Mouse (Mus musculus): ENCODE measurements around the gene Pafah2. TPM values are rescaled to one million over a fixed set of nuclear protein-coding genes. Genes with fewer than 3 reads are reported as not detected.

Pafah2 gene
- polyA plus RNA-seq, 1 experiment from 2014 or later, result 10.7 TPM

DNA sequence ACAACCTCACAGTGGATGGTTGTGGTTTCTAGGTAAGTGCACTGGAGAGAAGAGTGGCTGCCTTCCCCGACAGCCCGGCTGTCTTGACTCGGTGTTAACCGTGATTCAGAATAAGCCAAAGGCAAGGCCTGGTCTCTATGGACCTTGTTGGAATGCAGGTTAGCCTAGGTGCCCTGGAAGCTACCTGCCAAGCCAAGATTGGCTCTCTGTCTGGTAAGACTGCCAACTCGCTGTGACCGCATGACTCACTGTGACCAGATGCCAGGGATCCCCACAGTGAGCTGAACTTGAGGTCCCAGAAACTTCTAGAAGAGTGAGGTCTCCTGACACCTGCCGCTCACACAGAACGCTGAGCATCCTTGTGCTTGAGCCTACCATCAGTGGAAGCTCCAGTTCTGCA is 80.8 kb downstream of the Pafah2 start:
- peaks cover 50% of the 10 kb centered on the region for H3K36me3 ChIP-seq
- H3K27me3 ChIP-seq (replicated peaks), result no peaks in the 10 kb centered on the region
- no peak overlapping the region for H3K27ac ChIP-seq (ENCODE audit: poor library complexity, severe bottlenecking)
- H3K9me3 ChIP-seq (replicated peaks), result no peaks in the 10 kb centered on the region
- no peak overlapping the region for H3K9ac ChIP-seq
- no peak for ATAC-seq (ENCODE audit: insufficient number of reproducible peaks, low FRiP score)
- H3K4me3 ChIP-seq, result no peak overlapping the region
- no peak overlapping the region for H3K4me2 ChIP-seq
- 92% methylated on average over 8 of the region's 8 CpGs for WGBS
- no peaks in the 10 kb centered on the region for H3K4me1 ChIP-seq (replicated peaks)

Small RNA genes lying within 50 kb of the gene (microRNA-seq; reads per million reads assigned to microRNA genes)
- 0.94 reads per million for gene Gm23634

Other genes starting within 250 kb of the Pafah2 start
- gene Cep85, start 209.2 kb upstream of the Pafah2 start, polyA plus RNA-seq (2016; fragmentation: Nextera tagmentation; extraction: Ambion mirVana), result 29.5 and 30.1 TPM in 2 replicates
- gene Gm7534, start 193.3 kb upstream of the Pafah2 start, polyA plus RNA-seq (2016; fragmentation: Nextera tagmentation; extraction: Ambion mirVana), result not detected in 2 replicates
- not detected in 2 replicates for gene Catsper4, start 168.9 kb upstream of the Pafah2 start, polyA plus RNA-seq (2016; fragmentation: Nextera tagmentation; extraction: Ambion mirVana)
- 0.61 and 1.4 TPM in 2 replicates for gene Cnksr1, start 157.9 kb upstream of the Pafah2 start, polyA plus RNA-seq (2016; fragmentation: Nextera tagmentation; extraction: Ambion mirVana)
- 0.23 and 0.51 TPM in 2 replicates for gene E130218I03Rik, start 152.7 kb upstream of the Pafah2 start, polyA plus RNA-seq (2016; fragmentation: Nextera tagmentation; extraction: Ambion mirVana)
- 11.2 and 12.3 TPM in 2 replicates for gene Zfp593, start 150.7 kb upstream of the Pafah2 start, polyA plus RNA-seq (2016; fragmentation: Nextera tagmentation; extraction: Ambion mirVana)
- gene Gm30191, start 149.4 kb upstream of the Pafah2 start, polyA plus RNA-seq (2016; fragmentation: Nextera tagmentation; extraction: Ambion mirVana), result not detected in 2 replicates
- gene Grrp1, start 142.2 kb upstream of the Pafah2 start, polyA plus RNA-seq (2016; fragmentation: Nextera tagmentation; extraction: Ambion mirVana), result 4.5 TPM in 2 replicates
- 14.9 and 18.1 TPM in 2 replicates for gene Pdik1l, start 108.4 kb upstream of the Pafah2 start, polyA plus RNA-seq (2016; fragmentation: Nextera tagmentation; extraction: Ambion mirVana)
- 90.7 and 93.9 TPM in 2 replicates for gene Trim63, start 81.2 kb upstream of the Pafah2 start, polyA plus RNA-seq (2016; fragmentation: Nextera tagmentation; extraction: Ambion mirVana)
- 0.42 and 0.44 TPM in 2 replicates for gene Slc30a2, start 53.1 kb upstream of the Pafah2 start, polyA plus RNA-seq (2016; fragmentation: Nextera tagmentation; extraction: Ambion mirVana)
- 3.1 TPM in 2 replicates for gene Extl1, start 12.5 kb upstream of the Pafah2 start, polyA plus RNA-seq (2016; fragmentation: Nextera tagmentation; extraction: Ambion mirVana)
- gene Stmn1, start 72.0 kb downstream of the Pafah2 start, polyA plus RNA-seq (2016; fragmentation: Nextera tagmentation; extraction: Ambion mirVana), result 924 and 950 TPM in 2 replicates
- gene Paqr7, start 100.4 kb downstream of the Pafah2 start, polyA plus RNA-seq (2016; fragmentation: Nextera tagmentation; extraction: Ambion mirVana), result 12.3 and 12.9 TPM in 2 replicates
- gene Aunip, start 114.7 kb downstream of the Pafah2 start, polyA plus RNA-seq (2016; fragmentation: Nextera tagmentation; extraction: Ambion mirVana), result 11.4 and 12.0 TPM in 2 replicates
- gene Mtfr1l, start 139.1 kb downstream of the Pafah2 start, polyA plus RNA-seq (2016; fragmentation: Nextera tagmentation; extraction: Ambion mirVana), result 151 and 156 TPM in 2 replicates
- 31.7 and 31.9 TPM in 2 replicates for gene Selenon, start 155.8 kb downstream of the Pafah2 start, polyA plus RNA-seq (2016; fragmentation: Nextera tagmentation; extraction: Ambion mirVana)

All from heart, embryonic 12.5 days (tissue).